Mouse (Mus musculus): ENCODE data around the gene Dydc2. TPM values are rescaled to one million over a fixed set of nuclear protein-coding genes. Genes with fewer than 3 reads are reported as not detected.
"Not testable (repeated sequence)": the region's sequence is repeated elsewhere in the genome, so short reads cannot be mapped to it uniquely, and the experiment has no call there.

The Dydc2 gene
- polyA plus RNA-seq, 1 experiment from 2014 or later = not detected

DNA sequence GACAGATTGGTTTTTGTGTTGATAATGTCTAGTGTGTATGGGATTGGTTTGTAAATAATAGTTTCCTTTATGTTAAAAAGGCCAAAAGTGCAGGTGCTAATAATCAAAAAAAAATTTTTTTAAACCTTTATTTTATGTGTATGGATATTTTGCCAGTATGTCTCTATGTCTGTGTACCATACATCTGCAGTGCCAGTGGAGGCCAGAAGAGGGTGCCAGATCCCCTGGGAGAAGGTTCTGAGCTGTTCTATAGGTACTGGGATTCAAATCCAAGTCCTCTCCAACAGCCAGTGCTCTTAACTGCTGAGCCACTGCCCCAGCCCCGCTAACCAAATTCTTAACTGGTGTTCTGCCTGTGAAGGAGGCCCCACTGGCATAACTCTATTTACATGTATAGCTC lies 18.5 kb upstream of the Dydc2 start:
- 85% methylated on average over 1 of the region's 1 CpGs for WGBS

DNA sequence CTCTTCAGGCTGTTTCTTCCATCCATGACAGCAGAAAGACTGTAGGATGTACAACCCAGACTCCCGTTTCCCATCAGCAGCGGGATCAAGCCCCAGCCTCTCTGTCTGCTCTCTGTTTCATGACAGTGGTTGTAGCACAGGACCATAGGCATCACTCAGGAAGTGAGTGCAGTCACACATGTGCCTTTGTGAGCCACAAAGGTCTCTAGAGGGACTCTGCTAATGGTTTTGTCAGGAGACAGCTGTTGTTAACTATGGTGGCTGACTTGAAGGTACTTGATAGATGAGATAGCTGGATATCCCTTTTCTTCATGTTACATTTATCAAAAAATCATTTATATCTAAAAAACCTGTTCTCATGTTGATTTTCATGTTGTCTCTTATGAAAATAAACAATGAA lies 13.4 kb upstream of the Dydc2 start:
- no peaks in the 10 kb centered on the region for H3K4me1 ChIP-seq
- H3K9me3 ChIP-seq = no peaks in the 10 kb centered on the region
- WGBS = 74% methylated on average over 2 of the region's 2 CpGs
- H3K27me3 ChIP-seq (replicated peaks) = no peaks in the 10 kb centered on the region
- H3K27ac ChIP-seq = no peak overlapping the region
- H3K9ac ChIP-seq = no peak overlapping the region
- H3K4me2 ChIP-seq = no peak overlapping the region
- ATAC-seq (ENCODE audit: insufficient read depth, low FRiP score, low read depth) = no peak
- H3K36me3 ChIP-seq = no peaks in the 10 kb centered on the region
- no peak overlapping the region for H3K4me3 ChIP-seq (replicated peaks)

More for the DNA sequence above, 18.5 kb upstream of the Dydc2 start:
- H3K4me1 ChIP-seq = no peaks in the 10 kb centered on the region
- no peaks in the 10 kb centered on the region for H3K36me3 ChIP-seq
- no peak for ATAC-seq (ENCODE audit: insufficient read depth, low FRiP score, low read depth)
- no peak overlapping the region for H3K9ac ChIP-seq
- H3K4me2 ChIP-seq = no peak overlapping the region
- no peak overlapping the region for H3K27ac ChIP-seq
- no peaks in the 10 kb centered on the region for H3K27me3 ChIP-seq (replicated peaks)
- no peak overlapping the region for H3K4me3 ChIP-seq (replicated peaks)
- H3K9me3 ChIP-seq = no peaks in the 10 kb centered on the region

- Histone ChIP-seq H3K4me3 (replicated peaks) (peak overlapping the region; percentile 37), H3K4me1 (no peaks in the 10 kb centered on the region), H3K9me3 (no peaks in the 10 kb centered on the region), H3K36me3 (no peaks in the 10 kb centered on the region), H3K27ac (no peak overlapping the region), H3K27me3 (replicated peaks) (no peaks in the 10 kb centered on the region), H3K4me2 (peak overlapping the region; percentile 65), H3K9ac (no peak overlapping the region)
- no peak for ATAC-seq (ENCODE audit: insufficient read depth, low FRiP score, low read depth)
- 2% methylated on average over 8 of the region's 8 CpGs for WGBS
Observed at GRCm38 (mm10) chr14:41072944-41073275, 3.9 kb upstream of the Dydc2 start.

DNA sequence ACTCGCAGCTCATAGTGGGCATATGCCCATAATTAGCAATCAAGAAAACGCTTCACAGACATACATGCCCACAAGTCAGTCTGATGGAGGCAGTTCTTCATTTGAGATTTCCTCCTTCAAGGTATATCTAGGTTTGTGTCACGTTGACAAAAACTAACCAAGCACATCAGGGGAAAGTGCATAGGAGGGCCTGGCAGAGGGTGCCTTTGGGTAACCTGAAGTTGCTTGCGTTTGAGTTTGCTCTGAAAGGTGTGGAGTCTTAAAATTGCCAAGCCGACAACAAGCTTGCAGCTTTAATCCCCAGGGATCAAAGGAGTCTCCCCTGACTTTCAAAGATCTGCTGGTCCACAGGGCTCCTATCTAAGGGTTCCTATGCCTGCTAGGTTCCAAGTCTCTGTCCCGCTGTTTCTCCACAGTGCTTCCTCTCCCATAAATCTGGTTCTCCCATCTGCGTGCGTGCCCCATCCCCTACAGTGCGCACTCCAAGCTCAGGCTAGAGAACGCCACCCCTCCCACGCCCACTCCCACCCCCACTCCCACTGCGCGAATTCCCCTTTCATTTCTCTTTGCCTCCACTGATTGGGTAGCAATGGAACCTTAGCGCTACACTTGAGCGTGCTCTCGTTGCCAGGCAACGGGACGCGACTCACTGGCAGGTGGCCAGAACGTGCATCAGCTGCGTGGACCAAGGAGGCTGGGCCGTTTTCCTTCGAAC lies 3.4 kb upstream of the Dydc2 start, which contains the start of gene Dydc1:
Gene Dydc1 (plus strand): TSS at position 683 of the 715 bp plus-strand sequence.
- no peak within 1 kb of the TSS for H3K9ac ChIP-seq
- no peaks in the 10 kb centered on the region for H3K27me3 ChIP-seq (replicated peaks)
- peak; percentile 56 for ATAC-seq (ENCODE audit: insufficient read depth, low FRiP score, low read depth)
- 10% methylated on average over 23 of the region's 23 CpGs for WGBS
- no peak within 1 kb of the TSS for H3K27ac ChIP-seq
- peak within 1 kb of the TSS; percentile 37 for H3K4me3 ChIP-seq (replicated peaks)
- no peaks in the 10 kb centered on the region for H3K9me3 ChIP-seq
- H3K36me3 ChIP-seq = no peaks in the 10 kb centered on the region
- H3K4me1 ChIP-seq = no peaks in the 10 kb centered on the region
- peak within 1 kb of the TSS; percentile 65 for H3K4me2 ChIP-seq

- ATAC-seq (ENCODE audit: insufficient read depth, low FRiP score, low read depth) = no peak
- Histone ChIP-seq H3K4me2 (no peak overlapping the region), H3K27me3 (replicated peaks) (no peaks in the 10 kb centered on the region), H3K9ac (no peak overlapping the region), H3K9me3 (no peaks in the 10 kb centered on the region), H3K27ac (no peak overlapping the region), H3K36me3 (no peaks in the 10 kb centered on the region), H3K4me1 (no peaks in the 10 kb centered on the region), H3K4me3 (replicated peaks) (no peak overlapping the region)
- WGBS = 67% methylated on average over 3 of the region's 3 CpGs
Observed at GRCm38 (mm10) chr14:41070343-41070742, 1.3 kb upstream of the Dydc2 start.

DNA sequence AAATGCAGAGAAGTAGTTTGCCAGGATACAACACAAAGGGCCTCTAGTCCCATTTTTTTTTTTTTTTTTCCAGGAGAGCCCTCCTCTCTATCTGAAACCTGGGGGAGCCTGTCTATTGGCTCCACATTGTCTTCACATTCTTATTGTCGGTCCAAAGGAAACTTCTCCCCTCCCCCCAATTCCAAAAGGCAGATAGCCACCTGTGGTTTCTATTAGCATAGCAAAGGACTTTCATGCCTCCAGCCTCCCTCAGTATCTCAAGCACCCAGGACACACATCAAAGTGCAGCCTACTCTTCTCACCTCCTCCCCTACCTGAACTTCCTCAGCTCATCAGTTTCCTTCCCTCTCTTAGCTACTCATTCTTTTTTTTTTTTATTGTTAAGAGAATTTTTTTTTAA lies 2.6 kb downstream of the Dydc2 start:
- 15% methylated on average over 1 of the region's 1 CpGs for WGBS
- Histone ChIP-seq H3K27me3 (replicated peaks) (no peaks in the 10 kb centered on the region), H3K9me3 (no peaks in the 10 kb centered on the region), H3K4me3 (replicated peaks) (no peak overlapping the region), H3K36me3 (no peaks in the 10 kb centered on the region), H3K4me1 (no peaks in the 10 kb centered on the region), H3K9ac (no peak overlapping the region), H3K27ac (no peak overlapping the region), H3K4me2 (no peak overlapping the region)
- no peak for ATAC-seq (ENCODE audit: insufficient read depth, low FRiP score, low read depth)

DNA sequence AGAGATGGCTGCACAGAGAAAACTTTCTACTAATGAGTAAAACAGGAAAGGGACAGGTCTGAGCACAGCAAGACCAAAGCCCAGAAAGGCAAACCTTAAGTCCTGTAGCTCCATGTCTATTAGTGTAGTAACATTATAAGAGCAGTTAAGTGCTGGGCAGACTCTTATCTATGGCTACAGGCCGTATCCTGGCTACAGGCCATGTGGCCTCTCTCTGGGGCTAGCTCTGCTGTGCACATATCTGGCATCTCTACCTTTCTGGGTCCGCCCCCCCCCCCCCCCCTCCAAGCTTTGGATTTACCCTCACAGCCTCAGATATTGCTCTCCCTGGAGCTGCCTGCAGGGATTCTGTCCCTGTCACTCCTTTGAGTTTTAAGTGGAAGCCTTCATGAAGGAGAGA lies 3.8 kb downstream of the Dydc2 start:
- no peaks in the 10 kb centered on the region for H3K9me3 ChIP-seq
- 14% methylated on average over 1 of the region's 2 CpGs for WGBS
- peak; percentile 60; the same call in 1 of the 2 replicates for ATAC-seq (ENCODE audit: insufficient read depth, low FRiP score, low read depth)

GRCm38 (mm10) chr14:41053190-41053589 lies 15.8 kb downstream of the Dydc2 start:
- H3K4me1 ChIP-seq; H3K9ac ChIP-seq; H3K27me3 ChIP-seq (replicated peaks); H3K27ac ChIP-seq; H3K36me3 ChIP-seq; H3K9me3 ChIP-seq; ATAC-seq (ENCODE audit: insufficient read depth, low FRiP score, low read depth); H3K4me2 ChIP-seq; H3K4me3 ChIP-seq (replicated peaks): not testable (repeated sequence)
- WGBS = 62% methylated on average over 3 of the region's 4 CpGs

More for the DNA sequence above, 3.8 kb downstream of the Dydc2 start:
- Histone ChIP-seq H3K4me1 (no peaks in the 10 kb centered on the region), H3K9ac (no peak overlapping the region), H3K4me2 (no peak overlapping the region), H3K27ac (no peak overlapping the region), H3K36me3 (no peaks in the 10 kb centered on the region), H3K27me3 (replicated peaks) (no peaks in the 10 kb centered on the region), H3K4me3 (replicated peaks) (no peak overlapping the region)

DNA sequence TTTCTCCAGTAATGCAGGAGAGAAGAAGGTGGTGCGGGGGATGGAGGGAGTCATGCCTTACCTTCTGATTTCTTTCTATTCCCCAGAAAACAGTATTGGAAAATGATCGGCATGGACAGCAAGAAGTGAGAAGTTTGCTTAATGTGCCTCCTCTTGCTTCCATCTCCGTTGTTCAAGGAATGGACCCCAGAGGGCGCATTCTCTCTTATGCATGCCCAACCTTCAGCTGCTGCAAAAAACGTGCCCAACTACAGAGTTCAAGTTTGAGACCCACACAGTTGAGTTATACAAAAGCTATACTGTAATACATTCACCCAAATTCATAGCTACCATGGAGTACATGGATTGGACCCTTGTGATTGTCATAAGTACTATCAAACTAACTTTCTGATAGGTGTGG lies 16.5 kb downstream of the Dydc2 start:
- H3K9me3 ChIP-seq = no peaks in the 10 kb centered on the region
- 72% methylated on average over 5 of the region's 5 CpGs for WGBS
- no peak for ATAC-seq (ENCODE audit: insufficient read depth, low FRiP score, low read depth)
- H3K4me2 ChIP-seq = no peak overlapping the region
- no peaks in the 10 kb centered on the region for H3K4me1 ChIP-seq
- H3K9ac ChIP-seq = no peak overlapping the region
- H3K27ac ChIP-seq = no peak overlapping the region
- H3K36me3 ChIP-seq = no peaks in the 10 kb centered on the region
- no peaks in the 10 kb centered on the region for H3K27me3 ChIP-seq (replicated peaks)
- no peak overlapping the region for H3K4me3 ChIP-seq (replicated peaks)

DNA sequence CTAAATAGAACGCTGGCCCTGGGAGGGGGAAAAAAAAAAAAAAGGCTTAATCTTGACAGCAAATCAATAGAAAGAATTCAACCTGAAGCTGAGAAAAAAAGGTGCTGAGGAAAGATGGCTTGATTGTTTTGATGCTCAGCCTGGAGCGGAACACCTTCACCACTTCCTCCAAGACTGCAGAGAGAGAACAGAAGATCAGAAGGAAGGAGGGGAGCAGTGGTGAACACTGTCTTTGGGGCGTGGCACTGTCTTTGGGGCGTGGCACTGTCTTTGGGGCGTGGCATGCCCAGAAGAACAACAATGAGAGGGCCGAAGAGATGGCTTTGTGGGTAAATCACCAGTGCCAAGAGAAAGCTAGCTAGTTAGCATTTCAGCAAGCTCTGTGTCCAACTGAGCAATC lies 18.5 kb downstream of the Dydc2 start:
- no peaks in the 10 kb centered on the region for H3K4me1 ChIP-seq
- WGBS = 59% methylated on average over 6 of the region's 6 CpGs
- no peak overlapping the region for H3K4me2 ChIP-seq
- no peak overlapping the region for H3K9ac ChIP-seq
- no peaks in the 10 kb centered on the region for H3K9me3 ChIP-seq
- H3K27me3 ChIP-seq (replicated peaks) = no peaks in the 10 kb centered on the region
- H3K36me3 ChIP-seq = no peaks in the 10 kb centered on the region
- no peak overlapping the region for H3K4me3 ChIP-seq (replicated peaks)
- no peak overlapping the region for H3K27ac ChIP-seq
- no peak for ATAC-seq (ENCODE audit: insufficient read depth, low FRiP score, low read depth)

- Histone ChIP-seq H3K9me3 (no peaks in the 10 kb centered on the region), H3K36me3 (no peaks in the 10 kb centered on the region), H3K4me1 (no peaks in the 10 kb centered on the region), H3K27me3 (replicated peaks) (no peaks in the 10 kb centered on the region), H3K9ac (no peak overlapping the region), H3K4me3 (replicated peaks) (no peak overlapping the region), H3K27ac (no peak overlapping the region), H3K4me2 (no peak overlapping the region)
- ATAC-seq (ENCODE audit: insufficient read depth, low FRiP score, low read depth) = no peak
- WGBS = 71% methylated on average over 2 of the region's 2 CpGs
Observed at GRCm38 (mm10) chr14:41047402-41047801, 21.6 kb downstream of the Dydc2 start.

- Histone ChIP-seq H3K4me3 (replicated peaks) (no peak overlapping the region), H3K36me3 (no peaks in the 10 kb centered on the region), H3K4me1 (no peaks in the 10 kb centered on the region), H3K9me3 (no peaks in the 10 kb centered on the region), H3K4me2 (no peak overlapping the region), H3K27ac (no peak overlapping the region), H3K27me3 (replicated peaks) (no peaks in the 10 kb centered on the region), H3K9ac (no peak overlapping the region)
- 31% methylated on average over 6 of the region's 6 CpGs for WGBS
- no peak for ATAC-seq (ENCODE audit: insufficient read depth, low FRiP score, low read depth)
Observed at GRCm38 (mm10) chr14:41035146-41035798, 33.7 kb downstream of the Dydc2 start.

Measured in stomach, embryonic 15.5 days (tissue).